Mouse (Mus musculus): Measurements from ENCODE around the gene Hist2h2ac.

DNA sequence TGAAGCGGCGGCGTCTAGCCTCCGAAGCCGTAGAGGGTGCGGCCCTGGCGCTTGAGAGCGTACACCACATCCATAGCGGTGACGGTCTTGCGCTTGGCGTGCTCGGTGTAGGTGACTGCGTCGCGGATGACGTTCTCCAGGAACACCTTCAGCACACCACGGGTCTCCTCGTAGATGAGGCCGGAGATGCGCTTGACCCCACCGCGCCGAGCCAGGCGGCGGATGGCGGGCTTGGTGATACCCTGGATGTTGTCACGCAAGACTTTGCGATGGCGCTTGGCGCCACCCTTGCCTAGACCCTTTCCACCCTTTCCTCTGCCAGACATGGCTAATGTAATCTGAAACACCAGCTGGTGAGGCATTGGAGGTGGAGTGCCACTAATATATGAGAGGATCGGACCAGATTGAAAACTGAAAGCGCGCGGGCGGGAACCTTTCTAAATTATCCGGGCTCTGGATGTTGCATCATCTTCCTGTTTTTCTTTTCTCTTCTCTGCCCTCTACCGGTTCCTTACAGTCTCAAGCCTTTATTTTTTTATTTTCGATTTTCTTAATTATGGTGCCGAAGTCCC, 42.4 kb upstream of the Hist2h2ac start, which contains the start of gene Hist2h4:
- TF ChIP-seq POLR2AphosphoS5 (IDR thresholded peaks at IDR 0.05; ENCODE audit: insufficient replicate concordance, low read depth, low read length) (peak; percentile 95), CTCF (IDR thresholded peaks at IDR 0.05; ENCODE audit: low read depth, low read length) (no peak), GATA1 (IDR thresholded peaks at IDR 0.05; ENCODE audit: borderline replicate concordance, low read length) (no peak), GATA2 (IDR thresholded peaks at IDR 0.05; ENCODE audit: borderline replicate concordance, low read depth, low read length) (no peak)
